Mouse (Mus musculus): Measurements from ENCODE around the gene Fbxw24.
A peak's percentile ranks its signal among the peaks of the same experiment; 100 is the strongest.
"Not testable (repeated sequence)": the region's sequence is repeated elsewhere in the genome, so short reads cannot be mapped to it uniquely, and the experiment has no call there.

Fbxw24 gene

DNA sequence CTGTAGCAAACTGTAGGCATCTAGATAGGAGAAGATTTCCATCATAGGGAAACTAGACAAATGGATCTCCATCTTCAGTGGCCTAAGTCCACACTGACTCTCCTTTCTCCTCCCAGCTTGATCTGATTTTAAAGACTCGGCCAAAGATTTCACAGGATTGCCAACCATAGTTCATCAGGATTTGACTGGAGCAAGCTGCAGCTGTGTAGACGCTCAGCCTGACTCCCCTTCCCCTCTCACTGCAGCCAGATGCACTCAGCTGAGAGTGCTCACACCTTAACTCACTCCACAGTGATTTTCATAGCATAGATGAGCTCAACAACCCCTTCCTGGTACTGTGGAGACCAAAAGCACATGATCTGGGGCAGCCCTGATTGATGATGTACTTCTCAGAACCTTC is at the start of gene Fbxw24:
TSS of gene Fbxw24 (minus strand) at position 101 of the 400 bp plus-strand sequence.
- not testable (repeated sequence) for DNase-seq

DNA sequence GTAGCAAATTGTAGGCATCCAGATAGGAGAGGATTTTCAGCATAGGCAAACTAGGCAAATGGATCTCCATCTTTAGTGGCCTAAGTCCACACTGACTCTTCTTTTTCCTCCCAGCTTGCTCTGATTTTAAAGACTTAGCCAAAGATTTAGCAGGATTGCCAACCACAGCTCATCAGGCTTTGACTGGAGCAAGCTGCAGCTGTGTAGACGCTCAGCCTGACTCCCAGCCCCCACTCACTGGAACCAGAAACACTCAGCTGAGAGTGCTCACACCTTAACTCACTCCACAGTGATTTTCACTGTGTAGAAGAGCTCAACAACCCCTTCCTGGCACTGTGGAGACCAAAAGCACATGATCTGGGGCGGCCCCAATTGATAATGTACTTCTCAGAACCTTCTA is 38.7 kb upstream of the Fbxw24 start, which contains the start of gene Fbxw25:
TSS of gene Fbxw25 (minus strand) at position 101 of the 400 bp plus-strand sequence.
- not testable (repeated sequence) for DNase-seq

DNA sequence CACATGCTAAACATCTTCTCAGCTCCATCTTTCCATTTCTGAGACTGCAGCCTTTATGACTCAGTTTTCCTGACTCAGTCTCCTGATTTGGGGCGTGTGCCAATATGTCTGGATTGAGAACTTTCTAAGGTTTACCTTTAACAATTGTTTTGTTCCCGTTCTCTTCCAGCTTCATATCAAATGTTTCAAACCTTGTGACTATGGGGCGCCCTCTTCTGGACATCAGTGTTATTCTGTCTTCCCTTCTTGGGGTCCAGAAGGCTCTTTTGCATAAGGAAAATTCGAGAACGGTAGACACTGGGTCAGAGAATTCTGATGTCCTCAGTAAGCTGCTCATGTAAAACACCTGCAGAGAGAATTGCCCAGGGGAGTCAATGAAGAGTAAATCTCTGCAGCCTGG is 19.0 kb downstream of the Fbxw24 start:
- peak; percentile 38 for DNase-seq

DNA sequence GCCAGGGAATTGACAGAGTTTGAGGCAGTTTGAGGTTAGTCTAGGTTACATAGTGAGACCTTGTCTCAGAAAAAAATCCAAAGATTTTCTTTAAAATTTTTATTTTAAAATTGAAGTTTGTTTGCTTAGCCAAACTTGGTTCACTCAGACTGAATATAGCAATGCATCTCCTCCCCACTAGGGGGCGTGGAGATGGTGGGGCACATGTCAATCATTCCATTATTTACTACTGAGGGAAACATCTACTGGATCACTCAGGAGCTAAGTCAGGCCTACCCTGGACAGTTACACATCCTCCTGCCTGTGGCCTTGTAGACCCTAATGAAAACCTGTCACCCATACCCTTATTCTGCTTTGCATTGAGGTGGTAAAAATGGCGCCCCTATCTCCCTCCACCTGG is 23.7 kb downstream of the Fbxw24 start:
- not testable (repeated sequence) for DNase-seq

DNA sequence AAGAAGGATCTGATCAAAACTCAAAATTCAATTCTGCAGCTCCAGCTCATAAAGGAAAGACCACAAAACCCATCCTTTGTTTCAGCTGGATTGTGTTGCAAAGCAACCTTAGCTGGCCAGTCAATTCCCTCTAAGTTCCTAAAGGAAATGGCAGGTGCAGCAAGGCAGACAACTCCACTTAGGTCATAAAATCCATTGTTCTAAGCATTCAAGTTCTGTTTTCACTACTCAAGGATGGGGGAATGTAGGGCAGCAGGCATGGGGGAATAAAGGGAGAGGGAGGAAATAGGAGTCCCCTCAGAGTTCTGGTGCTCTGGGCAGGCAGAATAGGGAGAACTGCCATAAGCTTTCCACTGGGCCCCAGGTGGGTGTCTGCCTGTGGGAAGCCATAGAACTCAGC is 28.6 kb downstream of the Fbxw24 start:
- DNase-seq: no peak

DNA sequence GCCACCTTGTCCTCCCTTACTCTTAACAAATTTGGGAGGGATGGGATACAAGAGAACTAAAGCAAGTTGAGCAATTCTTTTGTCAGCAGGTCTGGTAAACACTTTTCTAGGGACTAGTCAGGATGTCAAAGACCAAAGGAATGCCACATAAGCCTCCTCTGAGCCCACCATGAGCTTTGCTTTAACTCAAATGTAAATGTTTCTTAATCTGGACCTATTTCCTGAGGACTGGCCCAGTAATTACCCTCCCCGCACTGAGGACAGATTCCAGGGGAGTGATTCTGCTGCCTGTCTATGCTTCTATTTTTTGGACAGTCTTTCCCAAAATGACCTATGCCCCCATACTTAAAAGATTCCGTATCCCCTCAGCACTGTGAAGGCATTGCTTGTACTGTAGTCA is 31.0 kb downstream of the Fbxw24 start:
- DNase-seq: no peak

DNA sequence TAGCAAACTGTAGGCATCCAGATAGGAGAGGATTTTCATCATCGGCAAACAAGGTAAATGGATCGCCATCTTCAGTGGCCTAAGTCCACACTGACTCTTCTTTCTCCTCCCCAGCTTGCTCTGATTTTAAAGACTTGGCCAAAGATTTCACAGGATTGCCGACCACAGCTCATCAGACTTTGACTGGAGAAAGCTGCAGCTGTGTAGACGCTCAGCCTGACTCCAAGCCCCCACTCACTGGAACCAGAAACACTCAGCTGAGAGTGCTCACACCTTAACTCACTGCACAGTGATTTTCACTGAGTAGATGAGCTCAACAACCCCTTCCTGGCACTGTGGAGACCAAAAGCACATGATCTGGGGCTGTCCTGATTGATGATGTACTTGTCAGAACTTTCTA is 57.7 kb downstream of the Fbxw24 start, which contains the start of gene Fbxw15:
TSS of gene Fbxw15 (minus strand) at position 101 of the 400 bp plus-strand sequence.
- DNase-seq: not testable (repeated sequence)

DNA sequence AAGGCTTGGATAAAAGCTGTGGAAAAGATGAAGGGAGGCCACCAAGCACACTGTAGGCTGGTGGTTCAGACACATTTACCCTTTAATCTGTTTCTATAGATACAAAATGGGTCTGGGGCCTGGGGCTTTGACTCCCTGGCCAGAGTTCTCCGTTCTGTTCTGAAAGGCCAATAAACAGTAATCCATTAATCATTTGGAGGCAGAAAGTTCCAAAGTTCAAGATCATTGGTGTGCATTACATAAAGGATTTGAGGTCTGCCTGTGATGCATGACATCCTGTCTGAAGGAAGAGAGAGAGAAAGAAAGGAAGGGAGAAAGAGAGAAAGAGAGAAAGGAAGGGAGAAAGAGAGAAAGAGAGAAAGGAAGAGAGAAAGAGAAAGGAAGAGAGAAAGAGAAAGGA is 60.3 kb downstream of the Fbxw24 start:
- DNase-seq: peak; percentile 7

DNA sequence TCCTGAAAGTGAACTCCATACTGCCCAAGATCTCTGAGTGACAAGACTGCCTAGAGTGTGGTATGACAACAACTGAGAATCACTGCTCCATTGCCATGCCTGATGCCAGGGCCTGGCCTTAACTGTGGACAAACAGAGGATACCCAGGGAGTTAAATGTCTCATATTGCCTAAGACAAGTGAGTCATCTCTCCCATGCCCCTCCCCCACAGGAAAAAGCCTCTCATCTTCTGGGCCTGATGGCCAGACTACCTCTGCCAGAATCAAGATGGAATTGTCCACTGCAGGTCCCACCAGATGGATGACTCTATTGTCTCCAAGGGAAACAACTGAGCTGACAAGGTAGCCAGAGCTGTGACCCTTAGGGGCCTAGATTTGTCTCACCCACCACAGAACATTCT is 63.8 kb downstream of the Fbxw24 start:
- DNase-seq: not testable (repeated sequence)

DNA sequence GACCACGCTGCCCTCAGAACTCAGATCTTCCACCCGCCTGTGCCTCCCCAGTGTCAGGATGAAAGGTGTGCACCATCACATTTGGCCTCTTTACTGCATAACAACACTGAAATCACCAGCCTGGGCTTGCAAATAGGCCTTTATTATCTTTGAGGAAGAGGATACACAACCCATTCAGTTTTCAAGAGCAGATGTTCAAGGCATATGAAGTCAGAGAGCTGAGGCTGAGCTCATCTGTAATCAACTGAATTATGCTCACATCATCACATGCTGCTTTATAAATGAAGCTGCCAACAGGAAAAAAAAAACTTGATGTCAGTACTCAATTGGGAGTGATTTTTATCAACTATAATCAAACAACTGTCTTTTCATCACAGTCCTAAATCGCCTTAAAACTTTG is 73.4 kb downstream of the Fbxw24 start:
- DNase-seq: no peak
